Mouse (Mus musculus) kidney, adult 2 months (tissue): ENCODE results near the gene Hyou1. TPM values are rescaled to one million over a fixed set of nuclear protein-coding genes. Genes with fewer than 3 reads are reported as not detected.

Source experiments
- DNase-seq: peaks from one replicate; pipeline ENCODE4 v3.0.0; 2021
- H3K27ac ChIP-seq: fragments of 200-500 bp; 2 replicates; pipeline ENCODE4 v1.5.1; 2012; ENCODE audit warnings: low read depth, low read length, control low read depth, inconsistent platforms; ENCODE audit not compliant: insufficient read depth
- H3K27me3 ChIP-seq: fragments of 200-500 bp; replicated peaks from 2 replicates; pipeline ENCODE4 v1.6.1; 2012; ENCODE audit warnings: mild to moderate bottlenecking, moderate library complexity, low read length, inconsistent platforms; ENCODE audit not compliant: control insufficient read depth, insufficient read depth
- H3K36me3 ChIP-seq: fragments of 200-500 bp; 2 replicates; pipeline ENCODE4 v1.6.1; 2012; ENCODE audit warnings: mild to moderate bottlenecking, moderate library complexity, low read length, inconsistent platforms; ENCODE audit not compliant: control insufficient read depth, insufficient read depth
- H3K4me1 ChIP-seq: fragments of 200-500 bp; 2 replicates; pipeline ENCODE4 v1.6.1; 2011; ENCODE audit warnings: low read length; ENCODE audit not compliant: control insufficient read depth, insufficient read depth
- H3K4me3 ChIP-seq: fragments of 200-500 bp; 2 replicates; pipeline ENCODE4 v1.5.1; 2011; ENCODE audit warnings: mild to moderate bottlenecking, low read depth, low read length, control low read depth; ENCODE audit not compliant: insufficient read depth
- CTCF ChIP-seq: fragments of 200-500 bp; conservative IDR thresholded peaks from 2 replicates; pipeline ENCODE4 v1.5.1; 2011; ENCODE audit warnings: low read depth, mild to moderate bottlenecking, control low read depth, low read length, moderate library complexity, mixed read lengths; ENCODE audit not compliant: insufficient read depth, insufficient read length
- POLR2A ChIP-seq: fragments of 200-500 bp; IDR thresholded peaks from one replicate; pipeline ENCODE4 v1.6.1; 2011; ENCODE audit warnings: low read depth, low read length, control low read depth
- WGBS: fragments of 180-500 bp; shearing (Covaris S2); methylation state at CpG from one replicate; pipeline ENCODE4 v1.1.7; 2018; 5-methylcytosine and 5-hydroxymethylcytosine counted together
- polyA plus RNA-seq: library from polyadenylated mRNA; depleted of rRNA; stranded (reverse); fragments of >200 nt; gene quantifications from 2 replicates; pipeline ENCODE4 v1.2.3, GENCODE M21; 2012; rRNA removed

The Hyou1 gene
- polyA plus RNA-seq, 1 experiment = 42.3 TPM

GRCm38 (mm10) chr9:44432577-44433185 is 53.4 kb downstream of the Hyou1 start:
- no peaks in the 10 kb centered on the region for H3K36me3 ChIP-seq
- no peak overlapping the region for H3K27ac ChIP-seq
- WGBS = 48% methylated on average over 5 of the region's 5 CpGs
- no peak overlapping the region for H3K4me3 ChIP-seq
- TF ChIP-seq CTCF (no peak), POLR2A (no peak)
- no peaks in the 10 kb centered on the region for H3K27me3 ChIP-seq
- DNase-seq = no peak
- no peaks in the 10 kb centered on the region for H3K4me1 ChIP-seq

GRCm38 (mm10) chr9:44435747-44436146 is 56.5 kb downstream of the Hyou1 start:
- H3K27me3 ChIP-seq = no peaks in the 10 kb centered on the region
- no peak overlapping the region for H3K27ac ChIP-seq
- WGBS = 69% methylated on average over 6 of the region's 6 CpGs
- H3K36me3 ChIP-seq = no peaks in the 10 kb centered on the region
- no peak overlapping the region for H3K4me3 ChIP-seq
- TF ChIP-seq POLR2A (no peak), CTCF (no peak)
- DNase-seq = no peak
- H3K4me1 ChIP-seq = no peaks in the 10 kb centered on the region

DNA sequence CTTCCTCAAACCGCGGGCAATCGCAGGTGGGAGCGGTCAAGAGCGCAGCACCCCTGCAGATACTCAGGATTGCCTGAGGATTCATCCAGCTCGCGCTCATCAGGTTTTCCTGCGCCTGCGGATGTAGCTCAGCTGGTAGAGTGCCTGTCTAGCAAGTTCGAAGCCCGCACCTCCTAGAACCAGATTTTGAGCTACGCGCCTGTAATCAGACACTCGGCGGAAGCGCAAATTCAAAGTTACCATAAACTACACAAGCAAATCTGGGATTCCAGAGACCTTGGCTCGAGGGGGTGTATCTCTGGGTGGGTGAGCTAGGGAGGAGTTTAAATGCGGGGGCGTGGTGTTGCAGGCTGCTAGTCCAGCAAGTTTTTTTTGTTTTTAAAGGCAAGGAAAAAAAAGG is 61.7 kb downstream of the Hyou1 start, which contains the start of gene Foxr1:
Foxr1 (minus strand) TSS at position 176 of the 400 bp plus-strand sequence.
- 81% methylated on average over 19 of the region's 19 CpGs for WGBS
- Histone ChIP-seq H3K27me3 (no peaks in the 10 kb centered on the region), H3K36me3 (no peaks in the 10 kb centered on the region), H3K4me3 (no peak within 1 kb of the TSS), H3K27ac (no peak within 1 kb of the TSS), H3K4me1 (no peaks in the 10 kb centered on the region)
- no peak for DNase-seq
- TF ChIP-seq CTCF (no peak), POLR2A (no peak)

Other genes starting within 250 kb of the Hyou1 start
- 27.9 and 32.8 TPM in 2 replicates for gene Mcam, start 245.0 kb upstream of the Hyou1 start, polyA plus RNA-seq
- gene Cbl, start 145.4 kb upstream of the Hyou1 start, polyA plus RNA-seq = 6.6 and 8.1 TPM in 2 replicates
- gene Ccdc153, start 138.8 kb upstream of the Hyou1 start, polyA plus RNA-seq = not detected in 2 replicates
- gene Pdzd3, start 128.0 kb upstream of the Hyou1 start, polyA plus RNA-seq = 58.0 and 62.5 TPM in 2 replicates
- gene Nlrx1, start 110.9 kb upstream of the Hyou1 start, polyA plus RNA-seq = 15.2 and 17.4 TPM in 2 replicates
- 0.45 and 1.2 TPM in 2 replicates for gene Abcg4, start 90.9 kb upstream of the Hyou1 start, polyA plus RNA-seq
- 14.4 and 17.8 TPM in 2 replicates for gene Hinfp, start 73.8 kb upstream of the Hyou1 start, polyA plus RNA-seq
- gene C2cd2l, start 59.2 kb upstream of the Hyou1 start, polyA plus RNA-seq = 164 and 194 TPM in 2 replicates
- 41.9 and 45.8 TPM in 2 replicates for gene Dpagt1, start 53.5 kb upstream of the Hyou1 start, polyA plus RNA-seq
- 23.6 and 31.5 TPM in 2 replicates for gene H2afx, start 44.8 kb upstream of the Hyou1 start, polyA plus RNA-seq
- 47.4 and 49.3 TPM in 2 replicates for gene Hmbs, start 35.3 kb upstream of the Hyou1 start, polyA plus RNA-seq
- gene Vps11, start 17.8 kb upstream of the Hyou1 start, polyA plus RNA-seq = 31.2 and 34.1 TPM in 2 replicates
- 295 and 303 TPM in 2 replicates for gene Slc37a4, start 17.4 kb downstream of the Hyou1 start, polyA plus RNA-seq
- 192 and 299 TPM in 2 replicates for gene Rps25, start 27.6 kb downstream of the Hyou1 start, polyA plus RNA-seq
- 50.1 and 55.9 TPM in 2 replicates for gene Trappc4, start 28.1 kb downstream of the Hyou1 start, polyA plus RNA-seq
- gene Ccdc84, start 39.1 kb downstream of the Hyou1 start, polyA plus RNA-seq = 22.2 and 26.7 TPM in 2 replicates
- not detected in 2 replicates for gene Foxr1, start 61.6 kb downstream of the Hyou1 start, polyA plus RNA-seq
- gene Upk2, start 75.5 kb downstream of the Hyou1 start, polyA plus RNA-seq = 9.0 and 11.6 TPM in 2 replicates
- gene Bcl9l, start 103.3 kb downstream of the Hyou1 start, polyA plus RNA-seq = 23.1 and 25.1 TPM in 2 replicates
- 0.20 and 4.0 TPM in 2 replicates for gene Cxcr5, start 182.4 kb downstream of the Hyou1 start, polyA plus RNA-seq
- gene Ddx6, start 225.4 kb downstream of the Hyou1 start, polyA plus RNA-seq = 18.1 and 20.8 TPM in 2 replicates